Mouse (Mus musculus) urinary bladder, adult 2 months (tissue): ENCODE results near the gene Acsl3. TPM values are rescaled to one million over a fixed set of nuclear protein-coding genes. Genes with fewer than 3 reads are reported as not detected.
A peak's percentile ranks its signal among the peaks of the same experiment; 100 is the strongest.

ENCODE experiments used
- DNase-seq: peaks from one replicate; pipeline ENCODE4 v3.0.0; 2022; ENCODE audit warnings: low spot score
- polyA plus RNA-seq: library from polyadenylated mRNA; depleted of rRNA; stranded (reverse); fragments of >200 nt; gene quantifications from 2 replicates; pipeline ENCODE4 v1.2.3, GENCODE M21; 2012

Gene Acsl3
- polyA plus RNA-seq, 1 experiment, result 21.5 TPM

- no peak for DNase-seq
These were observed 29.2 kb downstream of the Acsl3 start for GRCm38 (mm10) chr1:78686872-78687271.

- DNase-seq, result no peak
These were observed 30.5 kb downstream of the Acsl3 start for GRCm38 (mm10) chr1:78688149-78688548.

- DNase-seq, result no peak
These were observed 37.1 kb downstream of the Acsl3 start for GRCm38 (mm10) chr1:78694503-78695258.

- DNase-seq, result no peak
These were observed 38.7 kb downstream of the Acsl3 start for GRCm38 (mm10) chr1:78696305-78696704.

GRCm38 (mm10) chr1:78696903-78697302 is 39.3 kb downstream of the Acsl3 start:
- DNase-seq, result no peak

- DNase-seq, result no peak
These were observed 40.5 kb downstream of the Acsl3 start for GRCm38 (mm10) chr1:78698138-78698537.

GRCm38 (mm10) chr1:78701740-78702139 is 44.1 kb downstream of the Acsl3 start:
- DNase-seq, result no peak

- DNase-seq, result no peak
These were observed 44.8 kb downstream of the Acsl3 start for GRCm38 (mm10) chr1:78702282-78702963.

- no peak for DNase-seq
These were observed 45.3 kb downstream of the Acsl3 start for GRCm38 (mm10) chr1:78702964-78703285.

- DNase-seq, result no peak
These were observed 48.7 kb downstream of the Acsl3 start for GRCm38 (mm10) chr1:78706338-78706737.

GRCm38 (mm10) chr1:78707280-78707679 is 49.7 kb downstream of the Acsl3 start:
- DNase-seq, result no peak

GRCm38 (mm10) chr1:78710026-78710425 is 52.4 kb downstream of the Acsl3 start:
- no peak for DNase-seq

- no peak for DNase-seq
These were observed 53.1 kb downstream of the Acsl3 start for GRCm38 (mm10) chr1:78710613-78711329.

- peak; percentile 46 for DNase-seq
These were observed 67.0 kb downstream of the Acsl3 start for GRCm38 (mm10) chr1:78724458-78725190.

GRCm38 (mm10) chr1:78725191-78725490 is 67.5 kb downstream of the Acsl3 start:
- no peak for DNase-seq

- no peak for DNase-seq
These were observed 68.1 kb downstream of the Acsl3 start for GRCm38 (mm10) chr1:78725617-78726223.

- no peak for DNase-seq
These were observed 72.6 kb downstream of the Acsl3 start for GRCm38 (mm10) chr1:78730114-78730720.

- DNase-seq, result no peak
These were observed 74.7 kb downstream of the Acsl3 start for GRCm38 (mm10) chr1:78732290-78732689.

GRCm38 (mm10) chr1:78734261-78735000 is 76.8 kb downstream of the Acsl3 start:
- no peak for DNase-seq

- no peak for DNase-seq
These were observed 80.0 kb downstream of the Acsl3 start for GRCm38 (mm10) chr1:78737646-78738045.

- no peak for DNase-seq
These were observed 83.1 kb downstream of the Acsl3 start for GRCm38 (mm10) chr1:78740676-78741075.
